Mouse (Mus musculus): ENCODE results near the gene Gm1527. TPM values are rescaled to one million over a fixed set of nuclear protein-coding genes. Genes with fewer than 3 reads are reported as not detected.

Gene Gm1527
- polyA plus RNA-seq, 1 experiment from 2014 or later = not detected

Other genes with a start within 250 kb of the Gm1527 start
- gene Slc2a2, start 194.7 kb upstream of the Gm1527 start, polyA plus RNA-seq (2015; fragmentation: Nextera tagmentation; extraction: Ambion mirVana) = 48.4 and 49.4 TPM in 2 replicates
- 4.8 and 5.6 TPM in 2 replicates for gene Eif5a2, start 111.3 kb upstream of the Gm1527 start, polyA plus RNA-seq (2015; fragmentation: Nextera tagmentation; extraction: Ambion mirVana)
- 171 and 200 TPM in 2 replicates for gene Rpl22l1, start 87.2 kb upstream of the Gm1527 start, polyA plus RNA-seq (2015; fragmentation: Nextera tagmentation; extraction: Ambion mirVana)
- 0.09 and 0.34 TPM in 2 replicates for gene Egfem1, start 189.4 kb downstream of the Gm1527 start, polyA plus RNA-seq (2015; fragmentation: Nextera tagmentation; extraction: Ambion mirVana)